Mouse (Mus musculus): Measurements from ENCODE around the gene Klhl3. TPM values are rescaled to one million over a fixed set of nuclear protein-coding genes. Genes with fewer than 3 reads are reported as not detected.

The Klhl3 gene
- polyA plus RNA-seq, 1 experiment: 5.6 TPM

DNA sequence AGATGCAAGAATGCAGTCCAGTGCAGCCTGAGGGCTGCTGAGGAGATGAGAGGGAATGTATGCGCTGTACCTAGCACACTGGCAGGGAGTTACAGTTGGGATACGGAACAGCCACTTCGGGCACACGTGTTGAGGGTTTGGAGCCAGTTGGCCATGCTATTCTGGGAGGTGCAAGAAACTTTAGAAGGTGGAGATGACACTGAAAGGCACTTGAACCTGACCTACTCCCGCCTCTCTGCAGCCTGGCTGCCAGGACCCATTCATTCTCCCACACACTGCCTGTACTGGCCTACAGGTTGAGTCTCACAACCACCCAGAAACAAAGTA is 105.4 kb downstream of the Klhl3 start:
- peak overlapping the region; percentile 81 for H3K4me3 ChIP-seq (ENCODE audit: control insufficient read depth, low read depth, low read length)
- H3K4me1 ChIP-seq (ENCODE audit: control insufficient read depth, insufficient read depth, low read length): peaks cover 6% of the 10 kb centered on the region
- H3K27me3 ChIP-seq (ENCODE audit: control insufficient read depth, insufficient read depth, low read length): no peaks in the 10 kb centered on the region
- TF ChIP-seq CTCF (IDR thresholded peaks at IDR 0.05; ENCODE audit: control insufficient read depth, insufficient read depth, insufficient replicate concordance, low read depth, low read length): no peak
- TF ChIP-seq POLR2A (IDR thresholded peaks at IDR 0.05; ENCODE audit: control insufficient read depth, low read depth, low read length): no peak
- peak overlapping the region; percentile 45; the same call in 1 of the 2 replicates for H3K27ac ChIP-seq (ENCODE audit: control insufficient read depth, insufficient read depth, low read depth, low read length)
- H3K36me3 ChIP-seq (ENCODE audit: control insufficient read depth, insufficient read depth, low read length): no peaks in the 10 kb centered on the region

- peak overlapping the region; percentile 45; the same call in 1 of the 2 replicates for H3K27ac ChIP-seq (ENCODE audit: control insufficient read depth, insufficient read depth, low read depth, low read length)
- TF ChIP-seq POLR2A (IDR thresholded peaks at IDR 0.05; ENCODE audit: control insufficient read depth, low read depth, low read length) (no peak), CTCF (IDR thresholded peaks at IDR 0.05; ENCODE audit: control insufficient read depth, insufficient read depth, insufficient replicate concordance, low read depth, low read length) (no peak)
- H3K4me1 ChIP-seq (ENCODE audit: control insufficient read depth, insufficient read depth, low read length): peaks cover 6% of the 10 kb centered on the region
- H3K4me3 ChIP-seq (ENCODE audit: control insufficient read depth, low read depth, low read length): peak overlapping the region; percentile 81
- no peaks in the 10 kb centered on the region for H3K27me3 ChIP-seq (ENCODE audit: control insufficient read depth, insufficient read depth, low read length)
- no peaks in the 10 kb centered on the region for H3K36me3 ChIP-seq (ENCODE audit: control insufficient read depth, insufficient read depth, low read length)
Observed at GRCm38 (mm10) chr13:58007256-58008037, 105.9 kb downstream of the Klhl3 start.

GRCm38 (mm10) chr13:58001792-58002191 is 111.6 kb downstream of the Klhl3 start:
- Histone ChIP-seq H3K4me3 (ENCODE audit: control insufficient read depth, low read depth, low read length) (no peak overlapping the region), H3K36me3 (ENCODE audit: control insufficient read depth, insufficient read depth, low read length) (no peaks in the 10 kb centered on the region), H3K27me3 (ENCODE audit: control insufficient read depth, insufficient read depth, low read length) (no peaks in the 10 kb centered on the region), H3K4me1 (ENCODE audit: control insufficient read depth, insufficient read depth, low read length) (peaks cover 10% of the 10 kb centered on the region), H3K27ac (ENCODE audit: control insufficient read depth, insufficient read depth, low read depth, low read length) (no peak overlapping the region)
- TF ChIP-seq CTCF (IDR thresholded peaks at IDR 0.05; ENCODE audit: control insufficient read depth, insufficient read depth, insufficient replicate concordance, low read depth, low read length): no peak

DNA sequence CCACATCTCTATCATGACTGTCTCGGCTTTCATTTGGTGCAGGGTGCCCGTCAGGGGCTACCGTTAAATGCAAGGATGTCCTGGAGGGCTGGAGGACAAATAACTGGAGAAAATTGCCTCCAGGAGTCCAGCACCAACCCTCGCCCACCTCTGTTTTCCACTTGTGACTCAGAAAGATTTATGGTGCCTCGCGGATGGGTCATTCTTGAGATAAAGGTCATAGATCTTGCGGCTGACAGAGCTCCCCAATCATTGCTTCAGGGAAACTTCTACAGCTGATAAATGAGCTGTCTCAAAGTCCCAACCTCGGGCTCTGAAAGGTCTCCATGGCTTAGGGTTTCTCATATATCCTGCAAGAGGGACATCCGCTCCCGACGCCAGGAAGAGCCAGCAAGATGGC is 116.9 kb downstream of the Klhl3 start:
- TF ChIP-seq POLR2A (IDR thresholded peaks at IDR 0.05; ENCODE audit: control insufficient read depth, low read depth, low read length) (no peak), CTCF (IDR thresholded peaks at IDR 0.05; ENCODE audit: control insufficient read depth, insufficient read depth, insufficient replicate concordance, low read depth, low read length) (no peak)
- Histone ChIP-seq H3K36me3 (ENCODE audit: control insufficient read depth, insufficient read depth, low read length) (no peaks in the 10 kb centered on the region), H3K4me3 (ENCODE audit: control insufficient read depth, low read depth, low read length) (no peak overlapping the region), H3K27ac (ENCODE audit: control insufficient read depth, insufficient read depth, low read depth, low read length) (no peak overlapping the region), H3K27me3 (ENCODE audit: control insufficient read depth, insufficient read depth, low read length) (no peaks in the 10 kb centered on the region), H3K4me1 (ENCODE audit: control insufficient read depth, insufficient read depth, low read length) (peaks cover 7% of the 10 kb centered on the region)

- peaks cover 4% of the 10 kb centered on the region for H3K4me1 ChIP-seq (ENCODE audit: control insufficient read depth, insufficient read depth, low read length)
- H3K36me3 ChIP-seq (ENCODE audit: control insufficient read depth, insufficient read depth, low read length): no peaks in the 10 kb centered on the region
- TF ChIP-seq CTCF (IDR thresholded peaks at IDR 0.05; ENCODE audit: control insufficient read depth, insufficient read depth, insufficient replicate concordance, low read depth, low read length) (no peak), POLR2A (IDR thresholded peaks at IDR 0.05; ENCODE audit: control insufficient read depth, low read depth, low read length) (no peak)
- no peak overlapping the region for H3K27ac ChIP-seq (ENCODE audit: control insufficient read depth, insufficient read depth, low read depth, low read length)
- H3K4me3 ChIP-seq (ENCODE audit: control insufficient read depth, low read depth, low read length): no peak overlapping the region
- H3K27me3 ChIP-seq (ENCODE audit: control insufficient read depth, insufficient read depth, low read length): no peaks in the 10 kb centered on the region
Observed at GRCm38 (mm10) chr13:57995864-57996263, 117.5 kb downstream of the Klhl3 start.

GRCm38 (mm10) chr13:57984637-57985036 is 128.8 kb downstream of the Klhl3 start:
- H3K4me1 ChIP-seq (ENCODE audit: control insufficient read depth, insufficient read depth, low read length): no peaks in the 10 kb centered on the region
- H3K27ac ChIP-seq (ENCODE audit: control insufficient read depth, insufficient read depth, low read depth, low read length): no peak overlapping the region
- TF ChIP-seq CTCF (IDR thresholded peaks at IDR 0.05; ENCODE audit: control insufficient read depth, insufficient read depth, insufficient replicate concordance, low read depth, low read length) (no peak), POLR2A (IDR thresholded peaks at IDR 0.05; ENCODE audit: control insufficient read depth, low read depth, low read length) (no peak)
- no peaks in the 10 kb centered on the region for H3K36me3 ChIP-seq (ENCODE audit: control insufficient read depth, insufficient read depth, low read length)
- H3K4me3 ChIP-seq (ENCODE audit: control insufficient read depth, low read depth, low read length): no peak overlapping the region
- no peaks in the 10 kb centered on the region for H3K27me3 ChIP-seq (ENCODE audit: control insufficient read depth, insufficient read depth, low read length)

DNA sequence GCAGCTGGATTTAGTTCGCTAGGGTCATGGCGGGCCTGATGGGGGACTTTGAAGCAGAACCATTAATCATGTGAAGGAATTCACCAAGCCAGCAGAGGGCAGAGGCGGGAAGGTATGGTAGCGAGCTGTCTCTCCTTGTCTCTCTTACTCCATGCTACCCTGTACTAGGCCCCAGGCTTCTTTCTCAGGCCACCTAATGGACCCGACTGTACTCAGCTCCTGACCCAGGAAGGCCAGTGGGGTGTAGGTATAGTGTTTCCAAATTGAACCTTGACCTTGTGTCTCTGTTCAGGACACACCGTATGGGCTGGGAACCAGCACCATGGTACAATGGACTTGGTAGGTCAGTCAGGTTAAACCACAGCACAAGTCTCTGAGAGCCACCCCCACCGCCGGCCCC is 129.2 kb downstream of the Klhl3 start:
- no peak overlapping the region for H3K4me3 ChIP-seq (ENCODE audit: control insufficient read depth, low read depth, low read length)
- no peaks in the 10 kb centered on the region for H3K4me1 ChIP-seq (ENCODE audit: control insufficient read depth, insufficient read depth, low read length)
- no peaks in the 10 kb centered on the region for H3K36me3 ChIP-seq (ENCODE audit: control insufficient read depth, insufficient read depth, low read length)
- no peaks in the 10 kb centered on the region for H3K27me3 ChIP-seq (ENCODE audit: control insufficient read depth, insufficient read depth, low read length)
- H3K27ac ChIP-seq (ENCODE audit: control insufficient read depth, insufficient read depth, low read depth, low read length): no peak overlapping the region
- TF ChIP-seq POLR2A (IDR thresholded peaks at IDR 0.05; ENCODE audit: control insufficient read depth, low read depth, low read length) (no peak), CTCF (IDR thresholded peaks at IDR 0.05; ENCODE audit: control insufficient read depth, insufficient read depth, insufficient replicate concordance, low read depth, low read length) (no peak)
